Mouse (Mus musculus): ENCODE measurements around the gene Ifi213. TPM values are rescaled to one million over a fixed set of nuclear protein-coding genes. Genes with fewer than 3 reads are reported as not detected.
"Not testable (repeated sequence)": the region's sequence is repeated elsewhere in the genome, so short reads cannot be mapped to it uniquely, and the experiment has no call there.

Gene Ifi213
- total RNA-seq (2015), result 0.51 and 2.6 TPM in 2 replicates
- 0.42 TPM in 1 of 2 replicates, not detected in the other for total RNA-seq (2017)

GRCm38 (mm10) chr1:173598838-173599494 lies at the start of gene Ifi213:
Gene Ifi213, minus strand, starts transcription at chr1:173599274.
- peak; percentile 50 for ATAC-seq (replicated peaks; ENCODE audit: poor library complexity)

- no peak for ATAC-seq (replicated peaks; ENCODE audit: poor library complexity)
Observed at GRCm38 (mm10) chr1:173645393-173645792, 46.3 kb upstream of the Ifi213 start.

- peak; percentile 74 for ATAC-seq (replicated peaks; ENCODE audit: poor library complexity)
Observed at GRCm38 (mm10) chr1:173633969-173634645, 35.0 kb upstream of the Ifi213 start.

DNA sequence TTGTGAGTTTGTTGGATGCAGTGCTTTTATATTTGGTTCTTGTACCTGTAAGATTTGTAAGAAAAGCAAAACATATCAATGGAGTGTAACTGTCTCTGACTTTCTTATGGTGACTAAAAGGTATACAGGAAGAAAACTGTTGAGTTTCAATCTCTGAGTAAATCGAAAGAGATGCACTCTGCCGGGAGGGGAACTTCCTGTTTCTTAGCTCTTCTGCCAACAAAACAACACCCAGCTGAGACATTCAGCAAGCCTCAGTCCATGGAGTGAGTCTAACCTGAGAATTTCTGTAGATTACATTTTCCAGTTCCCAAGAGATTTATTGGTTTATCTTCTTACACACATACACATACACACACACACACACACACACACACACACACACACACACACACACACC lies 31.5 kb upstream of the Ifi213 start, which contains the start of gene Ifi209:
TSS of gene Ifi209 (plus strand) at position 296 of the 400 bp plus-strand sequence.
- ATAC-seq (replicated peaks; ENCODE audit: poor library complexity), result peak; percentile 70

GRCm38 (mm10) chr1:173626686-173627085 lies 27.6 kb upstream of the Ifi213 start:
- peak; percentile 63; the same call in 1 of the 2 replicates for ATAC-seq (replicated peaks; ENCODE audit: poor library complexity)

GRCm38 (mm10) chr1:173624052-173624451 lies 25.0 kb upstream of the Ifi213 start:
- no peak for ATAC-seq (replicated peaks; ENCODE audit: poor library complexity)

DNA sequence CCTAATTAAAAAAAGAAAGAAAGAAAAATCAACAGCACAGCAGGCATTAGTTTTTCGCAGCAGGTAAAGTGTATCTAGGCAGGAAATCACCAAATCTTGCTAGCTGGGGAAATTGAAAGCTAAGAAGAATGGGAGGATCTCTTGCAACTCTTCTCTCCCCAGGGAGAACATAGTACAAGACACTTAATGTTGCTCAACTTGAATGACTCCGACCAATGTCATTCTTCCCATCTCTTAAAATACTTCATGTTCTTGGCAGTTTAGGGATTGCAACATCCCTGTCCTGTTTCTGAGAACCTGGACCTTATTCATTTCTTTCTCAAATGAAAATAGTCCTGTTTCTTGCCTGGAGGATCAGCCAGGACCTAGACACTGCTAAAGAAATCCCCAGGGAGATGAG lies 23.1 kb upstream of the Ifi213 start:
- ATAC-seq (replicated peaks; ENCODE audit: poor library complexity), result peak; percentile 98

GRCm38 (mm10) chr1:173610291-173610690 lies 11.2 kb upstream of the Ifi213 start:
- ATAC-seq (replicated peaks; ENCODE audit: poor library complexity), result not testable (repeated sequence)

- ATAC-seq (replicated peaks; ENCODE audit: poor library complexity), result not testable (repeated sequence)
Observed at GRCm38 (mm10) chr1:173589698-173590097, 9.4 kb downstream of the Ifi213 start.

DNA sequence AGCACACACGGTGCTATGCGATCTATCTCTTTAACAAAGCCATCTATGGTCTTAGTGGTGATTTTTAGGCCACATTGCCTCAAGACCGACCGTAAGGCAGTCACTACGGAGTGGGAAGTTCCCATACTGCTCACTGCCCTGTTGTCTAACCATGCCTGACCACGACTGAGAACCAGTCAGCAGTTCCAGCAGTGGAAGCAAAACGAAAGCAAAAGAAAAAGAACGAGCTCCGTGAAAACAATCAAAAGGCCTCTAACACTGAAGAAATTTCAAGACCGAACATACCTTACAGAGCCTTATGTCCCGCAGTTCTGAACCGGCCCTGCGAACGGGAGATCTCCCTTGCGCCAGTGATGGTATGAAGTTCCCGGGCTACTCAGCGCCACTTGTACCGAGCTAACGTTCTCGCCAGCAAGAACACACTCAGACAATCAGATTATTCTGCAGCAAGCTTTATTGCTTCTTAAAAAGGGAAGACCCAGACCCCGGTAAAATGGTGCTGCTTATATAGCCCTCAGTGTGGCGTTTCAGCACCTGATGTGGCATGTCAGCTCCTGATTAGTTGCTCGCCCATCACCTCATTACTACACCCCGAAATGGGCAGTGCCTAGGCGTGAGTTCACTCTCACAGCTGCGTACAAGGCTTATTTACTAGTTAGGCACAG lies 19.0 kb downstream of the Ifi213 start:
- ATAC-seq (replicated peaks; ENCODE audit: poor library complexity), result no peak

GRCm38 (mm10) chr1:173579079-173579478 lies 20.0 kb downstream of the Ifi213 start:
- no peak for ATAC-seq (replicated peaks; ENCODE audit: poor library complexity)

DNA sequence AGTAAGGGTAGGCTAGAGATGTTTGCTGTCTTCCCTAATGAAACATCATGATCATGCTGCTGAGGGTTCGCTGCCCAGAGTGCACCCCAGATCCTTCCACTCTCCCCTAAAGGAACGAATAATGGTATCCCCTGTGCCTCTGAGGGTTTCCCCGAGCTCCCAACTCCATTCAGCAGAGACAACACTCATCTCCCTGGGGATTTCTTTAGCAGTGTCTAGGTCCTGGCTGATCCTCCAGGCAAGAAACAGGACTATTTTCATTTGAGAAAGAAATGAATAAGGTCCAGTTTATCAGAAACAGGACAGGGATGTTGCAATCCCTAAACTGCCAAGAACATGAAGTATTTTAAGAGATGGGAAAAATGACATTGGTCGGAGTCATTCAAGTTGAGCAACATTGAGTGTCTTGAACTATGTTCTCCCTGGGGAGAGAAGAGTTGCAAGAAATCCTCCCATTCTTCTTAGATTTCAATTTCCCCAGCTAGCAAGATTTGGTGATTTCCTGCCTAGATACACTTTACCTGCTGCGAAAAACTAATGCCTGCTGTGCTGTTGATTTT lies 48.5 kb downstream of the Ifi213 start:
- ATAC-seq (replicated peaks; ENCODE audit: poor library complexity), result not testable (repeated sequence)

DNA sequence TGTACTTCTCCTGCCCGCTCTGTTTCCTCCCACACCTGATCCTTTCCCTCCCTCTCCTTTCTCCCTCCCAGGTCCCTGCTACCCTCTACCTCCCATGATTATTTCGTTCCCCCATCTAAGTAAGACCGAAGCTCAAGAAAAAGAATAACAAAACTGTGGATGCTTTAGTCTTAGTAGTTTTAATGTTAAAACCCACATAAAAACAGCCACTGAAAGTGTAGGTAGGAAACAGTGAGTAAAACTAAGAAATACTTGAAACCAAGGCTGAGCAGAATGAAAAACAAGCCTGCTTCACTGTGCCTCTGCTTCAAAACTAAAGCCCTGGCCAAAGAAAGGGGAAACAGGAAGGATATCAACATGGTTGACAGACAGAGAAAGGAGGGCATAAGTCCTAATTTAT lies 50.3 kb downstream of the Ifi213 start:
- ATAC-seq (replicated peaks; ENCODE audit: poor library complexity), result not testable (repeated sequence)

- 0 out of 2 replicates have a peak, but pooled peaks have one; percentile 31 for ATAC-seq (replicated peaks; ENCODE audit: poor library complexity)
Observed at GRCm38 (mm10) chr1:173535791-173536190, 63.3 kb downstream of the Ifi213 start, which contains the start of gene Ifi214. Gene Ifi214, minus strand, starts transcription at chr1:173535957.

DNA sequence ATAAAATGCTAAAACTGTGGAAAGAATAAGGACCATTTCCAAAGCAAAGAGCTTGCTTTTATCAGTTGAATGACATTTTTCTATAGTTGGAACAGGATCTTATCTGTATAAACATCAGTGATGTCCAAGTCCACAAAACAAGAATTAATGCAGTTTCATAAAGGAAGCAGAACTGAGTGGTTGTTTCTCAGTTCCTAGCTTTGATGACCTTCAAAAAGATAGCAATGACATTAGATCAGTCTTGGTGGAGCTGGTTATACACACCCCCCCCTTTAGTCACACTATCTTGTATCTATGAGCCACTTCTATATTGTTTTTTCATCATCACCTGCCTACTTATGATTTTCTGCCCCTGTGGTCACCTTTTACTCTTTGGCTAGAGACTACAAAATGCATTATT lies 77.6 kb downstream of the Ifi213 start:
- ATAC-seq (replicated peaks; ENCODE audit: poor library complexity), result no peak; the same call in 1 of the 2 replicates

Other genes starting within 250 kb of the Ifi213 start
- gene Aim2, start 248.4 kb downstream of the Ifi213 start, total RNA-seq (2015), result 56.5 and 62.8 TPM in 2 replicates
- 65.3 and 67.4 TPM in 2 replicates for gene Aim2, start 248.4 kb downstream of the Ifi213 start, total RNA-seq (2017)
- gene Cadm3, start 231.6 kb downstream of the Ifi213 start, total RNA-seq (2015), result 0.22 TPM in 1 of 2 replicates, not detected in the other
- 0.14 TPM in 1 of 2 replicates, not detected in the other for gene Cadm3, start 231.6 kb downstream of the Ifi213 start, total RNA-seq (2017)
- 0.20 and 0.25 TPM in 2 replicates for gene Ifi206, start 108.2 kb downstream of the Ifi213 start, total RNA-seq (2015)
- gene Ifi206, start 108.2 kb downstream of the Ifi213 start, total RNA-seq (2017), result 0.07 and 0.17 TPM in 2 replicates
- 0.17 and 0.37 TPM in 2 replicates for gene Ifi214, start 63.3 kb downstream of the Ifi213 start, total RNA-seq (2015)
- gene Ifi214, start 63.3 kb downstream of the Ifi213 start, total RNA-seq (2017), result 0.17 and 0.84 TPM in 2 replicates
- gene Ifi209, start 31.6 kb upstream of the Ifi213 start, total RNA-seq (2015), result 67.0 and 77.5 TPM in 2 replicates
- 92.2 and 98.9 TPM in 2 replicates for gene Ifi209, start 31.6 kb upstream of the Ifi213 start, total RNA-seq (2017)
- gene Ifi208, start 74.4 kb upstream of the Ifi213 start, total RNA-seq (2015), result 0.20 TPM in 1 of 2 replicates, not detected in the other
- 0.20 TPM in 1 of 2 replicates, not detected in the other for gene Ifi208, start 74.4 kb upstream of the Ifi213 start, total RNA-seq (2017)
- gene Ifi207, start 142.5 kb upstream of the Ifi213 start, total RNA-seq (2015), result 1.4 and 1.9 TPM in 2 replicates
- gene Ifi207, start 142.5 kb upstream of the Ifi213 start, total RNA-seq (2017), result 0.33 and 0.88 TPM in 2 replicates
- 3.6 and 4.1 TPM in 2 replicates for gene Ifi204, start 167.7 kb upstream of the Ifi213 start, total RNA-seq (2015)
- 4.2 and 4.9 TPM in 2 replicates for gene Ifi204, start 167.7 kb upstream of the Ifi213 start, total RNA-seq (2017)